Mouse (Mus musculus) left cerebral cortex, adult 8-10 months (tissue): Measurements from ENCODE around the gene Stk35. TPM values are rescaled to one million over a fixed set of nuclear protein-coding genes. Genes with fewer than 3 reads are reported as not detected.
A peak's percentile ranks its signal among the peaks of the same experiment; 100 is the strongest.
"Not testable (repeated sequence)": the region's sequence is repeated elsewhere in the genome, so short reads cannot be mapped to it uniquely, and the experiment has no call there.

ENCODE experiments used
- DNase-seq, 2 experiments: peaks; one replicate each; pipeline ENCODE4 v3.0.0; 2022; ENCODE audit warnings: low spot score in 2 of 2
- total RNA-seq, 4 experiments: library from RNA; stranded (reverse); gene quantifications; 2 replicates each; pipeline ENCODE4 v1.2.4; 2022

The Stk35 gene
- total RNA-seq, 4 experiments from 2014 or later: 32.1 to 38.8 (median 34.5) TPM

- no peak for DNase-seq
These were observed 33.9 kb downstream of the Stk35 start for GRCm38 (mm10) chr2:129834221-129834620.

- DNase-seq: no peak
These were observed 34.6 kb downstream of the Stk35 start for GRCm38 (mm10) chr2:129834881-129835280.

GRCm38 (mm10) chr2:129836921-129837320, 36.6 kb downstream of the Stk35 start:
- no peak for DNase-seq

- DNase-seq: no peak
These were observed 38.0 kb downstream of the Stk35 start for GRCm38 (mm10) chr2:129838321-129838720.

GRCm38 (mm10) chr2:129845826-129846225, 45.5 kb downstream of the Stk35 start:
- DNase-seq: no peak

- no peak for DNase-seq
These were observed 46.2 kb downstream of the Stk35 start for GRCm38 (mm10) chr2:129846501-129846900.

- DNase-seq: not testable (repeated sequence)
These were observed 48.8 kb downstream of the Stk35 start for GRCm38 (mm10) chr2:129849078-129849477.

- peak in 1 of 2 experiments; percentile 54 for DNase-seq
These were observed 51.2 kb downstream of the Stk35 start for GRCm38 (mm10) chr2:129851512-129851911.

- DNase-seq: no peak
These were observed 62.9 kb downstream of the Stk35 start for GRCm38 (mm10) chr2:129863256-129863655.

- DNase-seq: peak in 1 of 2 experiments; percentile 43
These were observed 64.6 kb downstream of the Stk35 start for GRCm38 (mm10) chr2:129864958-129865357.

- DNase-seq: no peak
These were observed 68.8 kb downstream of the Stk35 start for GRCm38 (mm10) chr2:129869151-129869550.

GRCm38 (mm10) chr2:129871246-129871645, 70.9 kb downstream of the Stk35 start:
- DNase-seq: no peak

GRCm38 (mm10) chr2:129872071-129872470, 71.8 kb downstream of the Stk35 start:
- DNase-seq: no peak

- DNase-seq: peak; percentile 68 to 81
These were observed 73.2 kb downstream of the Stk35 start for GRCm38 (mm10) chr2:129873489-129873888.

- no peak for DNase-seq
These were observed 73.8 kb downstream of the Stk35 start for GRCm38 (mm10) chr2:129874084-129874483.

GRCm38 (mm10) chr2:129874509-129875095, 74.3 kb downstream of the Stk35 start:
- DNase-seq: peak in 1 of 2 experiments; percentile 21

GRCm38 (mm10) chr2:129876935-129877334, 76.6 kb downstream of the Stk35 start:
- DNase-seq: no peak

GRCm38 (mm10) chr2:129879817-129880216, 79.5 kb downstream of the Stk35 start:
- peak; percentile 51 to 65 for DNase-seq

- DNase-seq: no peak
These were observed 79.9 kb downstream of the Stk35 start for GRCm38 (mm10) chr2:129880226-129880625.

GRCm38 (mm10) chr2:129881886-129882285, 81.6 kb downstream of the Stk35 start:
- DNase-seq: no peak
